Mouse (Mus musculus): ENCODE measurements around the gene Dmrt2.

The Dmrt2 gene

DNA sequence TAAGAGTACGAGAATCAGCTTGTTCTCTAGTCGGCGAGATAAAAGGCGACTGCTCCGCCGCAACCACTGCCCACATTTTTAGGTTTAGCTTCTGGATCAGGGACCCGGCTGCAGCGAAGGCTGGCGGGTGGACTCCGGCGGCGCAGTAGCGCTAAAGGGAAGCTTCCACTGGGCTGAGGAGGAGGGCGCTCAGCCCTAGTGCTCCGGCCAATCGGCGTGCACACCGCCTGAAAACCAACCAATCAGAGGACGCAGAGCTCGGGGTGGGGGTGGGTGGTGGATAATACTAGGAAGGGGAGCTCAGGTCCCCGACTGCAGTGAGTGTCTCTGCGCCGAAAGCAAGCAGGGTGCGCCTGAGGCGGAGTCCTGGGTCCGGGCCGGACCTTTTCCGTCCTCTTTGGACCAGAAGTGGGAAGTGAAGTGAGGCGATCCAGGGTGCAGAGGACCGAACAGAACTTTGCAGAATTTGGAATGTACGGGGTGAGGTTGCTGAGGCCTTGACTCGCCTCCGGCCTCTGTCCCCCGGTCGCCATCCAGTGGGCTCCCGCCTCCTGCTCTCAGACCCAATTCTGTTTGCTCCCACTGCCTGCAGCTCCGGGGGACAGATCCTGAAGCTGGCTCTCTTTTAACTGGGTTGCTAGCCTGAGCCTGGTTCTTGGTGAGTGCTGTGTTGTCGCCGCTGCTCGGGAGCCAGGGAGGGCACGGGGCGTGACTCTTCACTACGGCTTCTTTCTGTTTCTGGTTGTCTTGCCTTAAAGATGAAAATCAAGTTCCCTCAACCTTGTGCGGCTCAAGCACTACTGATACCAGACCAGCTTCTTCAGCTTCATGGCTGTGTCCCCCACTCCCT lies at the start of gene Dmrt2:
TSS of gene Dmrt2 (plus strand) at position 311 of the 850 bp plus-strand sequence.
- peak; percentile 30 to 36 for DNase-seq

GRCm38 (mm10) chr19:25628490-25628889 lies 43.7 kb upstream of the Dmrt2 start:
- DNase-seq: peak in 1 of 2 experiments; percentile 9

DNA sequence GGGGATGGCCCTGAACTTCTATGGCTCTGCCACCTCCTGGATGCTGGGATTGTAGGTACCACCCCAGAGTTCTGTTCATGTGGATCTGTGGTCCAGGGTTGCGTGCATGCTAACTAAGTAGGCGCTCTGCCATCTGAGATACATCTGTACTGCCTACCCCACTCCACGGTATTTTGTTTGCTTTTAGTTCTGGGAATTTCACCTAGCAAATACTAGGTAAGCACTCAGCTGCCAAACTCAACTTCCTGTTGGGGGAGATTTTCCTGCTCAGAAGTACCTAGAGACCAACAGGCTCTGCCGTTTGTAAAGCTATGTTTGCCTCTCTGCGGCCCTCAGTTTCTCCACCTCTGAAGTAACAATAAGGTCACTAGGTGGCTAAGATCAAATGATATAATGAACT lies 37.1 kb upstream of the Dmrt2 start:
- no peak for DNase-seq

- no peak for DNase-seq
Observed at GRCm38 (mm10) chr19:25635622-25636244, 36.5 kb upstream of the Dmrt2 start.

DNA sequence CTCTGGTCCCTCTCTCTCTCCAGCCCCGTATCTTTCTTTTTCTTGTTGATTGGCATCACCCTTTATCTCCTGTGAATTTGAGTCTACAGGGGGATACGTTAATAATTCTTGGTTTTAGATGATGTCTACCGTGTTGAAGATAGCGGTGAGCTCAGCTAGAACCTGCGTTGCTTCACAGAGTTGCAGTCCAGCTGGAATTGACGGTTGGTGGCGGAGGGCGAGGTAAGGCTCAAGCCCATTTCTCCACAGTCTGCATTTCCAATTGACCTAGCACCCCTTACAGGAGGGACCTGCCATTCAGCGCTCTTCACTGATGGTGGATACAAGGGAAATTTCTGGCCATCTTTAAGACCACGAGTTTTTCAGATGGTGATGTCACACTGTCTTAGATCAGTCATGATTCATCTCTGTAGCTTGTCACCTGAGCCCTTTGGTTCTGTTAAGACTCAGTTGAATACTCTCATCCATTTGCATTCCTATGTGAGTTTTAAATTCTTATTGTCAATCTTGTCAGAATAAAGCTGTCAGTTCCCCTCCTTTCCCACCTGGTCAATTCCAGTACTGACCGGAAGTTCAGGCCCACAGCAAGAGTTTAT lies 33.3 kb upstream of the Dmrt2 start:
- DNase-seq: no peak

- no peak for DNase-seq
Observed at GRCm38 (mm10) chr19:25641786-25642185, 30.4 kb upstream of the Dmrt2 start.

DNA sequence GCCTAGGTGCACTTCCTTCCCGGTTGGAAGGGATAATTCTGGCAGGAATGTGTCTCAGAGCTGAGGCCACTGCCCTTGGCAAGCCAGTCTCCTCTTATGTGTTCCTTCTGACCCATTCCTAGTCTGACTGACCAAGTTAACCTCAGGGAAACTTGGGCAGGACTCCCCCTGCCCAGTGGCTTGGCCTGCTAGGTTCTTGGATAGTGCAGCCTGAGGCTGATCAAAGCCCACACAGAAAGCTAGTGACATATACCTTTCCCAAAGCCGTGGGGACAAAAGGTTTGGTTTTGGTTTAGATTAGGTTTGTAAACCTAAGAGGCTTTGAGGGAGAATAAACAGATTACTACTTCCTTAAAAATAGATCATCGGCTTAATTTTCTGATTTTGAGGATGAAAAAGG lies 25.1 kb upstream of the Dmrt2 start:
- DNase-seq: no peak

DNA sequence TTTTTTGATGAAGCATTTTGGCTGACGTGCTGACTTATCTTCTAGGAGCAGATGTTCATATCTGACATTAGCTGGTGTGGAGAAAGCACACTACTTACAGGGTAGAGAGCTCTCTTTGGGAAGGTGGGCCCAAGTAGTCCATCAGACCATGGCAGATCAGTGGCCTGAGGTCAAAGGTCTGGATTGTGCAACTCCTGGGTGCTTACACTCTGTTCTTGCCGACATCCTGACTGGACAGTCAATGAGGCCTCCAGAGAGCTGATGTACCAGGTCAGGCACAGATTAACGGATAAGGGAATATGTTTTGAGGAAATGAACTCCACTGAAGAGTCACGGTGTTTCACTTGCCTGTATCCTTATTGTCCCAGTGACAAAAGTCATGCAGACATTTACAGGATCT lies 23.5 kb upstream of the Dmrt2 start:
- DNase-seq: no peak

DNA sequence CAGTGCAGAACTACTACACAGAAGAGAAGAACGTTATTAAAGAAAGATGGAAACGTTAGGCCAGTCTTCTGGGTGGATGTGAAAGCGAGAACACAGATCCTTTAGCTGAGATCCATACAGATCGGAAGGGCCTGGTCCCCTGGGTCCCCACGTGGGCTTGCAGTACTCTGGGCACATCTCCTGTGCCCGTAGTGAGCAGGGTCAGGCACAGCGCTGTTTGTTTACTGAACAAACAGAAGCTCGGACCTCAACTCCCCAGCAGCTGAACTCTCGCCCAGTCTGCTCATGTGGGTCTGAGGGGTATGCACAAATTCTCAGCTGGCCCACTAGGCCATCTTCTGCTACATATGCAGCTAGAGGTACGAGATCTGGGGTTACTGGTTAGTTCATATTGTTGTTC lies 21.7 kb upstream of the Dmrt2 start:
- DNase-seq: no peak

- DNase-seq: no peak
Observed at GRCm38 (mm10) chr19:25652560-25652959, 19.7 kb upstream of the Dmrt2 start.

DNA sequence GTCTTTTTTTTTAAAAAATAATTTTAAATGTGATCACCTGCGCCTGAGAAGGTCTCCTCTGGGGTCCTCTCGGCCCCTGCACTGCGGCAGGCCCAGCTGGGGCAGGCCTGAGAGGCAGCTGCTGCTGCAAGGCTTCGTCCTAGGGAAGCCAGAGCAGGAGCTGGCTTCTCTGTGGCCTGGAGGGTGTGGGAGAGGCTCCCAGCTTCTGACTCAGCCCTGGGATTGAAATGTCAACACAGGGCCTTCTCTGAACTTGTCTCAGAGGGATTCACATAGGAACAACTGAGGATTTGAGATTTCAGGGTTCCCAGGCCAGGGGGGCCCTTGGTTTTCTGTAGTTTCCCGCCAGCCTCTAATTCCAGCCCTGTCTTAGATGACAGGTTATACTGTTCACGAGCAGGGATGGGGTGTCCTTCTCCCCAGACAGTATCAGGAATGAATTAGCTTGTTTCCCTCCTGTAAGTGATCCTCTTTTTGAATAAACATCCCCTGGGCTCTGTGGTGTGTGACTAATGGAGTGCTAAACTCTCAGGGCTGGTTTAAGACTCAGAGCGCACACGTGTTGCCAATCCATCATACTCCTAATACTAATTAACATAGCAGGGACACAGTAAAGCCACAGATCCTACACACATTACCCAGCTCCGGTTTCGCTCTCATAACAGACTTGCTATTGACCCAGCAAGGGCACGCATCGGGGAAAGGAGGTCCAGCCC lies 18.0 kb upstream of the Dmrt2 start:
- no peak for DNase-seq

DNA sequence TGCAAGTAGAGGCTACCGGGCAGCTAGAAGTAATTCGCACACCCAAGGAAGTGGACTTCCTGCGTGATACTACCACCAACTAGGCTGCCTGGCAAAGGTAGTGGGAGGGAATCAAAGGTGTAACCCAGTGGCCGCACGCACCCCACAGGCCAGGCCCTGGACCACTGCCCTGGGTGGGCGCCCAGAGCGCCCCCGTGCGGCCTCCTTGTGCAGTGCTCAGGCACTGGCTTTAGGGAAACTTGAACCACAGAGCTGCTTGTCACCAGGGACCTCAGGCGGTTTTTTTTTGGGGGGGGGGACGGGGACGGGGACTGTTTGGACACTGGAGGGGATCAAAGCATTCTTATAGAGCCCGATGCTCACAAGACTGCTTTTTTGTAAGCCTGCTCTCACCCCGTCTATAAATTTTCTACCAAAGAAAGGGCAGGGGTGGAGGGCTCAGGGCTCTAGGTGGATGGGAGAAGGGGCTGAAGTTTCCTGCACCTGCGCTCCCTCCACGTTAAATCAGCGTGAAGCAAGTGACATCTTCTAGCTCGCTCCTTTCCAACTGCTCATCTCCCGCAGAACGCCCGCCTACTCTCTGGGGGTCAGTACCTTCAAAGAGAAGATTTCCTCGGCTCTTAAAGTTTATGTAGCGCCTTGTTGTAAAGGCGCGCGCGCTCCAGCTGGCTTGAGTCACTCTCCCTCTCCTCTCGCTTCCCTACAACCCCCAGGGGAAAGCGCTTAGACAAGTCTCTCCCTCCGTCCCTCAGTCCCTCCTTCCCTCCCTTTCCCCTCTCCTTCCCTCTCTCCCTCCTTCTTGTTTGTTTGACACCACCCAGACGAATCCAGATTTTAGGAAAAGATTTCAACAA lies 6.5 kb upstream of the Dmrt2 start:
- DNase-seq: no peak

DNA sequence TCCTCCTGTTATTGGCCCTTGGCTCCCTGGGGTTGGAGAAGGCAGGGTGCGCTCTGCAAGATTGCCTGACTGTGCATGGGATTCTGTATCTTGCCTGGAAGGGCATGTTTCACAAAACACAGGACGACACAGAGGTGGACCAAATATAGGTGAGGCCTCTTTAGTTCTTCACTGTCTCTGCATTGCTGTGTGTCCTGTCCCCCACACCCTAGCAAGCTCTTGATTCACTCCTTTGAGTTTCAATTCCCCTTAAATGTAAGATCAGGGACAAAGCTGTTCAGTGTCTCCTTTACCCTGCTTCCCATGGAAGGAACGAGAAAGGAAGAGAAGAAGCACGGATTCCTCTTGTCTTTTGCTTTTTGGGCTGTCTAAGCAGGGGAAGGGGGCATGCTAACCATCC lies 4.4 kb upstream of the Dmrt2 start:
- DNase-seq: no peak

GRCm38 (mm10) chr19:25669593-25670248 lies 2.5 kb upstream of the Dmrt2 start:
- no peak for DNase-seq

DNA sequence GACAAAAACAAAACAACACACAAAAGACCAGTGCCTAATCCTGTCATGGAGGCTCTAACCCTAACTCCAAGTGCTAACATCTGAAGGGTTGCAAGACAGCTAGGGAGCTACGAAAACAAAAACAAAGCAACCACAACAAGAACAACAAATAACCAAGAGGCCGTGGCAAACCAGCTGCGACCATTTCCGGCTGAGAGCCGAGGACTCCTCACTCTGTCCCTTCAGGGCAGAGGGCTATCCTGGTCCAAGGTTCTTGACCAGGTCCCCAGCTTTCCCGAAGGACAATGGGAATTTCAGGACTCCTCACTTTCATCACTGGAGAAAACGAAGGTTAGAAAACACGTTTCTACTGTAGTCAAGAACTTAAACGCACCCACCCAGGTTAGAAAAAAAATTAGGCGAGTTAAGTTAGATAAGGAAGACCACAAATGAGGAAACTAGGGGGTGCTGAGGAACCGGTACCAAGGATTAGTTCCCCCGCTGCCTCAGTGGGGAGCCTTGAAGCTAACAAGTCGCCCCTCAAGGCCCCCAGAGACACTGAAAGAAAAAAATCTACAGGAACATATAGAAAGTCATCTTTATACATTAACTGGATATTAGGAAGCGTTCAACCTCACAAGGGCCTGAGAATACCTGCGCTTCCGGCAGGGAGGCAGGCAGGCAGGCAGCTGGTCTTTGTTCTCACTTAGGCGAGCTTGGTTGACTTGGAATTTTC lies 1.5 kb upstream of the Dmrt2 start:
- DNase-seq: no peak

- no peak for DNase-seq
Observed at GRCm38 (mm10) chr19:25671681-25672080, 530 bp upstream of the Dmrt2 start.

DNA sequence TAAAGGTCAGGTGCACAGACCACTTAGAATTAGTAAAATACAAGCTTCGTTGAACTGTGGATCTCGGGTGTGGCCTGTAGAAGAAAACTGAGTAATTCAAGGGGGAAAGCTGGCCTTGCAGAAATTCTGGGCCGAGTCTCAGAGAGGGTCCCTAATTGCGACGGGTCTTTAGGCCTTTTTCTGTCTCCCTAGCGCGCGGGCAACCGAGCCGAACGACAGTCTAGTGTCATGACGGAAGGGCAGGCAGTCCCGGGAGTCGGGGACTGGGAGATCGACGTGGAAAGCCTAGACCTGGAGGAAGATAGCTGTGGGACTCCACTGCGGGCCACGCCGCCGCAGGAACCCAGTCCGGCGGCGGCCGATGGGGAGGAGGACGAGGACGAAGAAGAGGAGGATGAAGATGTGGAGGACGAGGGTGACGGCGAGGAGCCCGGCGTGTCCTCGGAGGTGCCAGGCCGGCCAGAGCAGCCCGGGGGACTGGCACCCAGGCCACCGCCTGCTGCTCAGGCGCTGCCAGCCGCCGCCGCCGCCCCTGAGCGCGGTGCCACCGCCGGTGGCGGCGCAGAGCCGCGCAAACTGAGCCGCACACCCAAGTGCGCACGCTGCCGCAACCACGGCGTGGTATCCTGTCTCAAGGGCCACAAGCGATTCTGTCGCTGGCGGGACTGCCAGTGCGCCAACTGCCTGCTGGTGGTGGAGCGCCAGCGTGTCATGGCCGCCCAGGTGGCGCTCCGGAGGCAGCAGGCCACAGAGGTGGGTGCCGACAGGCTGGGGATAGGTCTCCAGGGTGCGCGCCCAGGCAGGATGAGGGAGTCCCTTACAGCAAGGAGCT lies 1.2 kb downstream of the Dmrt2 start:
- peak in 1 of 2 experiments; percentile 8 for DNase-seq

DNA sequence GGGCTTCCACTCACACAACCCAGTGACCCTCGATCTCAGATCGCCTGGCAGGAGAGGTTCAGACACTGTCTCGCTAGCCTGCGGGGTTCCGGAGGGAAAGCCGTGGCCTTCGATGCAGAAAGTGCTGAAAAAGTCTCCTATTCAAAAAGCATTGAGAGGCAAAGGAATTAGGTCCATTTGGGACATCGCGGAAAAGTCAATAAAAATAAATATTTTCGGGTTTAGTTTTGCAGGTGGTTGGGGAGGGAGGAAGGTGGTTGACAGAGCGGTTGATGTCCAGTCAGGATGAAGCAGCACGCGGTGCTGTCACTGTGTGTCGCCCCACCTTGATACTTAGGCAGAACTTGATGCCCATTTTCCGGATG lies 1.8 kb downstream of the Dmrt2 start:
- DNase-seq: no peak

DNA sequence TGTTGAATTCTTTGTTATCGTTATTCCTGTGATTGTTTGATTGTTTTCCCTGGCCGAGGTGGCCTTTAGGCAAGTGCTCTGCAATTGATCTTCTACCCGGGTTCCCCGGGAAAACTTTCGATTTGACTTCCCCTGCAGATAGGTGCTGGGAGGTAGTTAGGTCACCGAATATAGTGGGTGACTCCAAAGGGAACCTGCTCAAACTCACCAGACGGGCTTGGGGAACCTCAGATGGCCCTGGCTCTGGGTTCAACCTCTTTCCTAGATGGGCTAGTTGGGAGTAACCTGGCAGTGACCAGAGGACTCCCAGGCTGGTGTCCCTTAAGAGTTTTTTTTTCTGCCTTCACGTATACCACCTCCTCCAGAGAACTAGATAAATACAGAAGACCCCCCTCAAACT lies 2.5 kb downstream of the Dmrt2 start:
- DNase-seq: no peak

DNA sequence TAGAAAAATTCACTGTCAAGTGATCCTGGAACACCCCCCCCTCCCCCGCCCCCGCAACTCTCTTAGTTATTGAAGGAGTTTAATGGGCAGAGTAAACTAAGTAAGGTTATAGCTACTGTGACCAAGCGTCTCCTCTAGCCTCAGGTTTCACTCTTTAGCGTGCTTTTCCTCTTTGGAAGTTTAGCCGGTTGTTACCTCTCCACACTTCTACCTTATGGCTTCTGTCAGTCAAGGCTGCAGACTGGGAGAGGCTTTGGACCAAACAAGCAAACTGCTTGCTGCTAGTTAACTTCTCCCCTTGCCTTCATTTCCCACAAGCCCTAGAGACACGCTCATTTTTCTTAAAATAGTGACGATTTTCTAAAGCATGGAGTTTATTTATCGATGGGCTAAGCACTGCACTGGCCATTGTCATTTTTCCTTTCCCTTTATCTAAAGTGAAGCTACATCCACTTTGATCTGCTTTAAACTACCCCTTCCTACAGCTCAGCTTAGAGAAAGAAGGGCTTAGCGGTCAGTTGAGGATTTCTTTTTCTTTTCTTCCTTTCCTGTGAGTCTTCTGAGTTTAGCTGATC lies 3.7 kb downstream of the Dmrt2 start:
- DNase-seq: no peak
